Mouse (Mus musculus): Measurements from ENCODE around the gene Map2k6. TPM values are rescaled to one million over a fixed set of nuclear protein-coding genes. Genes with fewer than 3 reads are reported as not detected.
"Not testable (repeated sequence)": the region's sequence is repeated elsewhere in the genome, so short reads cannot be mapped to it uniquely, and the experiment has no call there.

The Map2k6 gene
- polyA plus RNA-seq (2016; fragmentation: Nextera tagmentation; extraction: Ambion mirVana): 39.5 and 40.3 TPM in 2 replicates

DNA sequence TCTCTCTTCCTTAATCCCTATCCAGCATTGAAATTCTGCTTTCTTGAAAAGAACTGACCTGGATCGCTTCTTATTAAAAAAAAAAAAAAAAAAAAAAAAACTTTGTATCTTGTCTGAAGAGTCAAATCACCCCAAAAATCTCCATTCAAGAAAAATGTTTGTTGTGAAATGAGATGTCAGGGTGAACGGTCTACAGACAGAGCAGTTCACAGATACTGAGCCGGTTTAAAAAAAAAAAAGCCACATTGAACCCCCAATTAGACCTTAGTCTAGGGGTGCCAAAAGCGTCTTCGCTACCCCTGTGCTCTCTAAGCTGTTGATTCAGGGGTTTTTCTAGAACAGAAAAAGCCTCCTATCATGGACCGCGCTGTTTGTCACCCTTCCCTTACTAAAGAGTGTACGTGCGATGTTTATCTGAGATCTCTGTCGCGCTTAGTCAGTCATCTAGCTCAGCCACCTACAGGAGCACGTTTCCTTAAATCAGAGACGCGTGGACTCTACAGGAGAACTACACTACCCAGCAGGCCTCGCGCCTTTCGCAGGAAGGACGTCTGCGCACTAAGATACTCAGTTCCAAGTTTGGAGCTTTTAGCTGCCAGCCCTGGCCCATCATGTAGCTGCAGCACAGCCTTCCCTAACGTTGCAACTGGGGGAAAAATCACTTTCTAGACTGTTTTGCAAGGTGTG is at the start of gene Map2k6:
Gene Map2k6 (plus strand): TSS at position 570 of the 687 bp plus-strand sequence.
- Histone ChIP-seq H3K27me3 (peaks cover 18% of the 10 kb centered on the region), H3K27ac (peak within 1 kb of the TSS; percentile 36; the same call in 1 of the 2 replicates), H3K36me3 (replicated peaks) (no peaks in the 10 kb centered on the region), H3K9me3 (no peaks in the 10 kb centered on the region), H3K4me1 (peaks cover 40% of the 10 kb centered on the region), H3K9ac (peak within 1 kb of the TSS; percentile 67), H3K4me2 (peak within 1 kb of the TSS; percentile 57), H3K4me3 (replicated peaks) (peak within 1 kb of the TSS; percentile 63)
- ATAC-seq (ENCODE audit: low FRiP score): peak; percentile 91
- WGBS: 7% methylated on average over 20 of the region's 20 CpGs

- 79% methylated on average over 9 of the region's 9 CpGs for WGBS
- H3K9ac ChIP-seq: no peak overlapping the region
- no peak overlapping the region for H3K4me3 ChIP-seq (replicated peaks)
Measured at GRCm38 (mm10) chr11:110354261-110354660, 44.7 kb upstream of the Map2k6 start.

DNA sequence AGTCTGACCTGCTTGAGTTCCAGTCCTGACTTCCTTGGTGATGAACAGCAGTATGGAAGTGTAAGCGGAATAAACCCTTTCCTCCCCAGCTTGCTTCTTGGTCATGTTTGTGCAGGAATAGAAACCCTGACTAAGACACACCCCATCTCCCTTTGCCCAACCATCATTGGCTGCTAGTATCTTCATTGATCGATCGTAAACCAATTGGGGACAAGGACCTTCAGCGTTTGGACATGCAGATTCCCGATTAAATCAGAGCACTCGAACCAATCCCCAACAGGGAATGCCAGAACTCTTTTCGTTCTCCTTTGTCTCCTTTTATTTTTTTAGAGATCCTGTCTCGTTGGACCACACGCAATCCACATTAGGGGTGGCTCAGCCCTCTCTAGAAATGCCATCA is 43.8 kb upstream of the Map2k6 start:
- H3K27me3 ChIP-seq; H3K4me2 ChIP-seq; H3K9me3 ChIP-seq; H3K27ac ChIP-seq; H3K4me1 ChIP-seq; H3K9ac ChIP-seq; ATAC-seq (ENCODE audit: low FRiP score); H3K4me3 ChIP-seq (replicated peaks); H3K36me3 ChIP-seq (replicated peaks): not testable (repeated sequence)
- 86% methylated on average over 9 of the region's 9 CpGs for WGBS

More at GRCm38 (mm10) chr11:110354261-110354660, 44.7 kb upstream of the Map2k6 start:
- H3K4me1 ChIP-seq: no peaks in the 10 kb centered on the region
- no peak overlapping the region for H3K4me2 ChIP-seq
- H3K36me3 ChIP-seq (replicated peaks): no peaks in the 10 kb centered on the region
- no peaks in the 10 kb centered on the region for H3K9me3 ChIP-seq
- H3K27me3 ChIP-seq: no peaks in the 10 kb centered on the region
- no peak overlapping the region for H3K27ac ChIP-seq
- ATAC-seq (ENCODE audit: low FRiP score): no peak

- Histone ChIP-seq H3K27ac (no peak overlapping the region), H3K27me3 (no peaks in the 10 kb centered on the region), H3K4me3 (replicated peaks) (no peak overlapping the region), H3K9ac (no peak overlapping the region), H3K9me3 (no peaks in the 10 kb centered on the region), H3K4me1 (no peaks in the 10 kb centered on the region), H3K4me2 (no peak overlapping the region), H3K36me3 (replicated peaks) (no peaks in the 10 kb centered on the region)
- no peak for ATAC-seq (ENCODE audit: low FRiP score)
- WGBS: 74% methylated on average over 16 of the region's 16 CpGs
Measured at GRCm38 (mm10) chr11:110357756-110358551, 41.0 kb upstream of the Map2k6 start.

DNA sequence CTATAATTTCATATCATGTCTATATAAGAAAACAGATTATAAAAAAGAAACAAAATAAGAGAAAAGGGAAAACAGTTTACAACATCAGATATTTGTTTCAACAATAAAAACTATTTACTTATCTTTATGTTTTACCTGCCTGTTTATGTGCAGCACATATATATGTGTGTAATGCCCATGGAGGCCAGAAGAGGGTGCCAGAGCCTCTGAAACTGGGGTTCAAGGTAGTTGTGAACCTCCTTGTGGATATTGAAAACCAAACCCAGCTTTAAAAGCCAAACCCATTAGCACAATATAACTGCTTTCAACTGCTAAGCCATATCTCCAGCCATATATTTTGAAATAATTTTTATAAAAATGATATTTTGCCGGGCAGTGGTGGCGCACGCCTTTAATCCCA is 33.9 kb upstream of the Map2k6 start:
- no peaks in the 10 kb centered on the region for H3K36me3 ChIP-seq (replicated peaks)
- no peak overlapping the region for H3K9ac ChIP-seq
- no peaks in the 10 kb centered on the region for H3K9me3 ChIP-seq
- H3K4me1 ChIP-seq: 0 out of 2 replicates have a peak, but pooled peaks cover 4% of the 10 kb centered on the region
- 74% methylated on average over 3 of the region's 3 CpGs for WGBS
- no peak overlapping the region for H3K4me2 ChIP-seq
- no peak overlapping the region for H3K27ac ChIP-seq
- no peaks in the 10 kb centered on the region for H3K27me3 ChIP-seq
- ATAC-seq (ENCODE audit: low FRiP score): no peak
- H3K4me3 ChIP-seq (replicated peaks): no peak overlapping the region

GRCm38 (mm10) chr11:110366902-110367301 is 32.0 kb upstream of the Map2k6 start:
- H3K36me3 ChIP-seq (replicated peaks): no peaks in the 10 kb centered on the region

GRCm38 (mm10) chr11:110367638-110368037 is 31.3 kb upstream of the Map2k6 start:
- H3K4me1 ChIP-seq: 0 out of 2 replicates have a peak, but pooled peaks cover 4% of the 10 kb centered on the region
- H3K4me2 ChIP-seq: no peak overlapping the region
- no peak overlapping the region for H3K4me3 ChIP-seq (replicated peaks)
- H3K9ac ChIP-seq: no peak overlapping the region
- no peaks in the 10 kb centered on the region for H3K27me3 ChIP-seq
- no peaks in the 10 kb centered on the region for H3K36me3 ChIP-seq (replicated peaks)
- H3K27ac ChIP-seq: no peak overlapping the region
- 93% methylated on average over 13 of the region's 13 CpGs for WGBS
- no peak for ATAC-seq (ENCODE audit: low FRiP score)
- no peaks in the 10 kb centered on the region for H3K9me3 ChIP-seq

More at GRCm38 (mm10) chr11:110366902-110367301, 32.0 kb upstream of the Map2k6 start:
- no peaks in the 10 kb centered on the region for H3K27me3 ChIP-seq
- no peak overlapping the region for H3K9ac ChIP-seq
- no peak overlapping the region for H3K4me2 ChIP-seq
- H3K4me3 ChIP-seq (replicated peaks): no peak overlapping the region
- no peaks in the 10 kb centered on the region for H3K9me3 ChIP-seq
- 0 out of 2 replicates have a peak, but pooled peaks cover 4% of the 10 kb centered on the region for H3K4me1 ChIP-seq
- H3K27ac ChIP-seq: no peak overlapping the region
- WGBS: 82% methylated on average over 3 of the region's 3 CpGs
- no peak for ATAC-seq (ENCODE audit: low FRiP score)

- no peaks in the 10 kb centered on the region for H3K36me3 ChIP-seq (replicated peaks)
- ATAC-seq (ENCODE audit: low FRiP score): no peak
- H3K27me3 ChIP-seq: no peaks in the 10 kb centered on the region
- H3K4me1 ChIP-seq: 0 out of 2 replicates have a peak, but pooled peaks cover 4% of the 10 kb centered on the region
- H3K4me3 ChIP-seq (replicated peaks): no peak overlapping the region
- no peaks in the 10 kb centered on the region for H3K9me3 ChIP-seq
- 15% methylated on average over 15 of the region's 15 CpGs for WGBS
- H3K9ac ChIP-seq: no peak overlapping the region
- no peak overlapping the region for H3K27ac ChIP-seq
- H3K4me2 ChIP-seq: no peak overlapping the region
Measured at GRCm38 (mm10) chr11:110369312-110370019, 29.5 kb upstream of the Map2k6 start.

- H3K4me1 ChIP-seq: 0 out of 2 replicates have a peak, but pooled peaks cover 4% of the 10 kb centered on the region
- WGBS: 72% methylated on average over 8 of the region's 8 CpGs
- H3K4me3 ChIP-seq (replicated peaks): no peak overlapping the region
- no peaks in the 10 kb centered on the region for H3K27me3 ChIP-seq
- H3K9me3 ChIP-seq: no peaks in the 10 kb centered on the region
- H3K27ac ChIP-seq: no peak overlapping the region
- no peak overlapping the region for H3K4me2 ChIP-seq
- H3K9ac ChIP-seq: no peak overlapping the region
- no peaks in the 10 kb centered on the region for H3K36me3 ChIP-seq (replicated peaks)
- ATAC-seq (ENCODE audit: low FRiP score): no peak
Measured at GRCm38 (mm10) chr11:110371827-110372226, 27.1 kb upstream of the Map2k6 start.

DNA sequence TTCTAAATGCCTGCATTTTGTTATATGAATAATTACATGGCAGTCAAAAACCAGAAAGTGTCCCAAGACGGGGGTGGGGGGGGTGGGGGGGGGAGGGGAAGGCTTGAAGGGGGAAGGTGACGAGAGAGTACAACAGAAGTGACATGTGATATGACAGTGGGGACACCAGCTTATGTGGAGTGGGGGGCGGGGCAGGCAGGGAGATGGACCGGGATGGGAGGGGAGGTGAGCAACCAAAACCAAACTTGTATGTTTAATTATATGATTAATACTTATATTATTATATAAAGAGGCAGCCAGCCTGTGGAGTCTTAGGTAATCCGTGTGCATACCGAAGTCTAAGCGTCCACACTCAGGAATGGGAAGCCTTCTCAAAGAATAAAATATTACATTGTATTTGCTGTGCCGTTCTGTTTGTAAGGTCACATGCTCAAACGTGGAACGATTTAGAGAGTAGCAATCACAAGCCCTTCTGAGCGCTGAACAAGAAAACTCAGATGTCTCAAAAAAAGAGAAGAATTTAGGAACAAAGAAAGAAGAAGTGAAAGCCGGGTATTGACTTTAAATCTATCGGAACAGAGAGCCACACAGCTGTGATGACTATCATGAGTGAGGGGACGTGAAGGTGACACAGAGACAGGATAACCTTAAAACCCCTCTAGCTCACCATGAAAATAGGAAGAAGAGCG is 26.5 kb upstream of the Map2k6 start:
- no peak overlapping the region for H3K4me2 ChIP-seq
- H3K36me3 ChIP-seq (replicated peaks): no peaks in the 10 kb centered on the region
- no peaks in the 10 kb centered on the region for H3K9me3 ChIP-seq
- no peaks in the 10 kb centered on the region for H3K27me3 ChIP-seq
- no peak overlapping the region for H3K4me3 ChIP-seq (replicated peaks)
- 83% methylated on average over 15 of the region's 15 CpGs for WGBS
- no peak overlapping the region for H3K27ac ChIP-seq
- 0 out of 2 replicates have a peak, but pooled peaks cover 4% of the 10 kb centered on the region for H3K4me1 ChIP-seq
- no peak for ATAC-seq (ENCODE audit: low FRiP score)
- no peak overlapping the region for H3K9ac ChIP-seq

- Histone ChIP-seq H3K27me3 (no peaks in the 10 kb centered on the region), H3K36me3 (replicated peaks) (no peaks in the 10 kb centered on the region), H3K4me2 (no peak overlapping the region), H3K4me3 (replicated peaks) (no peak overlapping the region), H3K9me3 (no peaks in the 10 kb centered on the region), H3K27ac (no peak overlapping the region), H3K9ac (no peak overlapping the region), H3K4me1 (0 out of 2 replicates have a peak, but pooled peaks cover 4% of the 10 kb centered on the region)
- ATAC-seq (ENCODE audit: low FRiP score): no peak
- 84% methylated on average over 9 of the region's 9 CpGs for WGBS
Measured at GRCm38 (mm10) chr11:110374036-110374435, 24.9 kb upstream of the Map2k6 start.

All from forebrain, embryonic 12.5 days (tissue).